Mouse (Mus musculus): ENCODE measurements around the gene Ptprk. TPM values are rescaled to one million over a fixed set of nuclear protein-coding genes. Genes with fewer than 3 reads are reported as not detected.

Gene Ptprk
- total RNA-seq, 2 experiments from 2014 or later: 9.4 to 17.8 TPM

Small RNA genes within 50 kb of the gene (microRNA-seq; reads per million reads assigned to microRNA genes)
- gene Gm22370: not detected
